Mouse (Mus musculus) left cerebral cortex, adult 2 months (tissue): ENCODE results near the gene Kcnk2. TPM values are rescaled to one million over a fixed set of nuclear protein-coding genes. Genes with fewer than 3 reads are reported as not detected.

Experiments
- DNase-seq, 2 experiments: peaks; one replicate each; pipeline ENCODE4 v3.0.0; 2021 to 2022; ENCODE audit warnings: low spot score in 2 of 2, mixed read lengths in 1 of 2; ENCODE audit errors: extremely low spot score in 1 of 2
- H3K27ac ChIP-seq: fragments of 200-600 bp; 2 replicates; pipeline ENCODE4 v1.8.1; 2022
- H3K4me3 ChIP-seq: fragments of 200-600 bp; 2 replicates; pipeline ENCODE4 v1.8.1; 2022
- CTCF ChIP-seq: fragments of 200-600 bp; IDR thresholded peaks from 2 replicates; pipeline ENCODE4 v1.8.1; 2022; ENCODE audit warnings: antibody characterized with exemption, mild to moderate bottlenecking, moderate library complexity
- intact Hi-C: fragments of 180-260 bp; cut with DNase I; formaldehyde crosslinking; loops from one replicate; pipeline ENCODE4 v1.15.1; 2025
- total RNA-seq, 2 experiments: library from RNA; stranded (reverse); gene quantifications; 2 replicates each; pipeline ENCODE4 v1.2.3; 2021

The Kcnk2 gene
- total RNA-seq, 2 experiments from 2014 or later = 57.9 to 61.5 TPM

DNA sequence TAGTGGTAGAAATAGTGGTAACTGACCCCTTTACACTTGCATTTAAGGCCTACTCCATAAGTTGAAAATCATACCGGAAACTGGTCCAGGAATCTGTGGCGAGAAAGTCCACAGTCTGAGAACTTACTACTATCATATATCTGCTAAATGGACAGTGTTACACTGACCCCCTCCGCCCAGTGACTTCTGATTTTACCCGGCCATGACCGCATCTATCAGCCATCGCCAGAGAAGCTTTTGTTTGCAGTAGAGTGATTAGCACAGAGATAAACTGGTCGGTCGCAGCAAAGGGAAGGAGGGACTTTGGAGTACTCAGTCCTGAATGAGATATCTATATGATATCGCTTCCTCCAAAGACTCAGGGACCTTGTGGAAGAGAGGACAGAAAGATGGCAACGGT is 15.2 kb downstream of the Kcnk2 start:
- no peak for DNase-seq
- intact Hi-C loops = no loop called here
- no peak overlapping the region for H3K27ac ChIP-seq
- TF ChIP-seq CTCF = no peak
- no peak overlapping the region for H3K4me3 ChIP-seq

- intact Hi-C loops = no loop called here
- H3K27ac ChIP-seq = no peak overlapping the region
- no peak for DNase-seq
- no peak overlapping the region for H3K4me3 ChIP-seq
- no peak for TF ChIP-seq CTCF
These were observed 15.9 kb downstream of the Kcnk2 start for GRCm38 (mm10) chr1:189386141-189386540.

- no peak for DNase-seq
- intact Hi-C loops = no loop called here
- no peak for TF ChIP-seq CTCF
- Histone ChIP-seq H3K4me3 (no peak overlapping the region), H3K27ac (no peak overlapping the region)
These were observed 34.4 kb downstream of the Kcnk2 start for GRCm38 (mm10) chr1:189367722-189368121.

- intact Hi-C loops = no loop called here
- Histone ChIP-seq H3K27ac (no peak overlapping the region), H3K4me3 (no peak overlapping the region)
- DNase-seq = no peak
- no peak for TF ChIP-seq CTCF
These were observed 37.9 kb downstream of the Kcnk2 start for GRCm38 (mm10) chr1:189364188-189364587.

DNA sequence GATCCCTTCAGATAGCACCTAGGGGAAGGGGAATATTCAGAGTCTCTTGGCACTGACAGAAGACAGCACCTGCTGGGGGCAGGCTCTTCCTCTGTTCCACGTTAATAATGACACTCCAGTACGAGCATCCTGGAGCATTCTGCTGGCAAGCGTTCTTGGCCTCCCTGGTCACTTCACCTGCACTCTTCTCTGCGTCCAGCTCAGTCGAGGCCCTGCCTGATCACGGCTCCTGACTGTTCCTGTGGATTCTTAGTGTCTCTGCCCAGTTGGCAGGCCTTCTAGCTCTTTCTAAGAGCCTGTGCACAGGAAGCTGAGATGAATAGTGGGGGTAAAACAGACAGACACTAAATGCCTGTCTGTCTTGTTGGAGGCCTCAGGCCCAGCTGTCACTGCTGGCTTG is 39.5 kb downstream of the Kcnk2 start:
- Histone ChIP-seq H3K27ac (no peak overlapping the region), H3K4me3 (no peak overlapping the region)
- intact Hi-C loops = no loop called here
- no peak for TF ChIP-seq CTCF
- DNase-seq = no peak

DNA sequence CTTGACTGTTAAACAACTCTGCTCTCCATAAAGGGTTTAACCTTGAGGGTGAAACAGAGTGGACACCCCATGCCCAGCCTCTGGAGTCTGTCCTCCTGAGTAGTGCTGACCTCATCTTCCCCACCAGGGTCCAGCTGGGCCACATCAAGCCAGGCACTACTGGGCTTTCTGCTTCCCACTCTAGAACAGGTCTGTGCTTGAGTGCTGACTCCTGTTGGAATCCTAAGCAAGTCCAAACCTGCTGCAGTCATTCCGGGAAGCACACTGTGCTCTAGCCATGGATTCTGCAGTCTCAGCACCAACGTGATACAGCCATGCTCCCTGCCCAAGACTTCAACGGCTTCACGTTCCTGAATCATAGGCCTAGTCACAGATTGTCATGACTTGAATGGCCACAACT is 42.4 kb downstream of the Kcnk2 start:
- DNase-seq = no peak
- intact Hi-C loops = no loop called here

DNA sequence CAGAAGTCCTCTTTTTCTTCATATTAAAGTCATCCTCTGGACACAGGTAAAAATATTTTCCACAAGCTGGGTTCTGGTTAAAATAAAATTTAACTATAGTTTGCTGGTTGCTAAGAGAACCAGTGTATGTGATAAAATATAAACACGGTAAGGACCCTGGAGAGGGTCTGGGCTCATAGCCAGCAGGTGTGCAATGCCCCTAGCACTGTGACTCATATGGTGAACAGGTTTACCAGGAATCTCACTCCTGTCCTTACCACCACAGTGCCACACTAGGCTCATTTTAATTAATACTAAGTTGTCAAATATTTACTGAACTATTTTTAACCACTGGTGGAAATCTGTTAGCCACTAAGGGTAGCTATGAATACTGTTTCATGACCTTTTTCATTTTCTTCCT is 48.2 kb downstream of the Kcnk2 start:
- Histone ChIP-seq H3K4me3 (no peak overlapping the region), H3K27ac (no peak overlapping the region)
- intact Hi-C loops = no loop called here
- DNase-seq = no peak
- TF ChIP-seq CTCF = no peak

More for the DNA sequence above, 42.4 kb downstream of the Kcnk2 start:
- H3K4me3 ChIP-seq = no peak overlapping the region
- no peak overlapping the region for H3K27ac ChIP-seq
- no peak for TF ChIP-seq CTCF

- H3K4me3 ChIP-seq = no peak overlapping the region
- H3K27ac ChIP-seq = no peak overlapping the region
- no peak for DNase-seq
- intact Hi-C loops = no loop called here
- no peak for TF ChIP-seq CTCF
These were observed 50.3 kb downstream of the Kcnk2 start for GRCm38 (mm10) chr1:189351804-189352203.

GRCm38 (mm10) chr1:189349205-189349604 is 52.9 kb downstream of the Kcnk2 start:
- intact Hi-C loops = no loop called here
- DNase-seq = no peak
- TF ChIP-seq CTCF = peak; percentile 22
- H3K4me3 ChIP-seq = no peak overlapping the region
- H3K27ac ChIP-seq = no peak overlapping the region

- peak in 1 of 2 experiments; percentile 17 for DNase-seq
- intact Hi-C loops = no loop called here
- Histone ChIP-seq H3K4me3 (no peak overlapping the region), H3K27ac (no peak overlapping the region)
- no peak for TF ChIP-seq CTCF
These were observed 56.9 kb downstream of the Kcnk2 start for GRCm38 (mm10) chr1:189345166-189345565.

- peak; percentile 61 for DNase-seq
- Histone ChIP-seq H3K4me3 (peak overlapping the region; percentile 65), H3K27ac (peak overlapping the region; percentile 84)
- TF ChIP-seq CTCF = no peak
- intact Hi-C loops = loop anchor here (2.0 to 5.0 kb wide), 3 partner anchors 116 to 315 kb away; no protein-coding TSS in a partner anchor
These were observed 58.5 kb downstream of the Kcnk2 start for GRCm38 (mm10) chr1:189343301-189344251.

DNA sequence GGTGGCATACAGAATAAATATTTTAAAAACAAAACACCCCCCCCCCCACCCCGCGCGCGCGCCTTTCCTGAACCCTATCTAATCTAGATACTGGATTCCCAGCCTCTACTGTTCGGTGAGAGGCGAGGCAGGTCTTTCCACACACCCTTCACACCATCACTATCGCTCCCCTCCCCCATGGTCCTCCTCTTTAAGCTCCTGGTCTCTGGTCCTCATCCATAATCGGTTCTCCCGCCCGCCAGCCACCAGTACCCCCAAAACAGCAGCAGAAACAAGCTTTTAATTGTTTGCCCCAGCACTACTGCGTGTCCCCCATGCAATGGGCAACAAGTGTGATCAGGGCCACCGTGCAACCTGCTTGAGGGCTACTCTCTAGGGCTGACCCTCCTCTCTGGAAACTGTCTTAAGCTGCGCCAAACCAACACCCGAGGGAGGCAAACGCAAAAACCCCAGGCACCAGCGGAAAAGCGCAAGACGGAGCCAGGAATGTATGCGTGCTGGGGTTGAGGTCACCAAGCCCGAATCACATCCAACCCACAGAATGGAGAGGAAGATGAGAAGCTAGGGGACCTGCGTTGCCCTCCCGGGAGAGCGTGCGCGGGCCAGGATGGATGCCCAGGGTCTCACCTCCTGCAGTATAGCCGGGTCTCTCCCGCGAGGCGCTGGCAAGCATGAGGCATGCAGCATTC is 59.5 kb downstream of the Kcnk2 start:
- no peak for TF ChIP-seq CTCF
- Histone ChIP-seq H3K4me3 (peak overlapping the region; percentile 65), H3K27ac (peak overlapping the region; percentile 84)
- peak; percentile 26 to 38 for DNase-seq
- intact Hi-C loops = loop anchor here (2.0 to 5.0 kb wide), 3 partner anchors 115 to 314 kb away; no protein-coding TSS in a partner anchor
